Mouse (Mus musculus) stomach, postnatal 0 days (tissue): ENCODE measurements at regions not wholly inside any gene's neighbourhood (a gene's known extent, or its start where the extent isn't known, plus 50 kb on each side); places are given as distances from the start of the nearest gene placed in this dataset.

Experiments used
- CTCF ChIP-seq: IDR thresholded peaks from 2 replicates; pipeline ENCODE4 v1.5.1; 2016; ENCODE audit warnings: antibody characterized with exemption, low read depth, mild to moderate bottlenecking, moderate library complexity
- EP300 ChIP-seq: optimal IDR thresholded peaks from 2 replicates; pipeline ENCODE3; 2016; ENCODE audit warnings: antibody characterized with exemption

DNA sequence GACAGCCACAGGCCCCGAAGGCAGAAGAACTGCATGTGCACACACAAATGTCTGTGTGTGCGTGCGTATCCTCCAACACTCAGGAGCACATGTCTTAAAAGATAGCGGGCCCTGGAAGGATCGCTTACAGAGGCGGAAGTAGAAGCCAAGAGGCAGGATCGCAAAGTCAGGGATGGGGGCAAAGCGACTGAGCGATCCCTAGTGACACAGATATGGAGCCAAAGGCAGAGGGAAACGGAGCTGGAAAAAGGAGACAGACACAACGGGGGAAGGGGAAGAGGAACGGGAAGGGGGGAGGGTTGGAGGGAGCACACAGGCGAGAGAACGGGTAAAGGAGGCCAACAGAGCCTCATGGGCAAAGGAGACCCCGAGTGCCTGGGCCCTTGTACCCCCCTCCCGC lies 129.8 kb upstream of the Lhx5 start:
- no peak for TF ChIP-seq CTCF
- no peak for TF ChIP-seq EP300
